Mouse (Mus musculus) bone marrow macrophage, adult 2 months (primary cell): ENCODE results near the gene Ecm1.

Source experiments
- CTCF ChIP-seq: IDR thresholded peaks from 2 replicates; pipeline ENCODE4 v1.5.1; 2012; ENCODE audit warnings: low read depth, mild to moderate bottlenecking, low read length, moderate library complexity
- POLR2A ChIP-seq: IDR thresholded peaks from 2 replicates; pipeline ENCODE4 v1.6.1; 2012; ENCODE audit warnings: mild to moderate bottlenecking, low read depth, low read length, borderline replicate concordance

GRCm38 (mm10) chr3:95685701-95686100 is 53.7 kb downstream of the Ecm1 start:
- TF ChIP-seq POLR2A (no peak), CTCF (no peak)
